Mouse (Mus musculus): ENCODE measurements around the gene Scyl1. TPM values are rescaled to one million over a fixed set of nuclear protein-coding genes. Genes with fewer than 3 reads are reported as not detected.

Scyl1 gene
- polyA plus RNA-seq, 1 experiment from 2014 or later = 66.9 TPM

DNA sequence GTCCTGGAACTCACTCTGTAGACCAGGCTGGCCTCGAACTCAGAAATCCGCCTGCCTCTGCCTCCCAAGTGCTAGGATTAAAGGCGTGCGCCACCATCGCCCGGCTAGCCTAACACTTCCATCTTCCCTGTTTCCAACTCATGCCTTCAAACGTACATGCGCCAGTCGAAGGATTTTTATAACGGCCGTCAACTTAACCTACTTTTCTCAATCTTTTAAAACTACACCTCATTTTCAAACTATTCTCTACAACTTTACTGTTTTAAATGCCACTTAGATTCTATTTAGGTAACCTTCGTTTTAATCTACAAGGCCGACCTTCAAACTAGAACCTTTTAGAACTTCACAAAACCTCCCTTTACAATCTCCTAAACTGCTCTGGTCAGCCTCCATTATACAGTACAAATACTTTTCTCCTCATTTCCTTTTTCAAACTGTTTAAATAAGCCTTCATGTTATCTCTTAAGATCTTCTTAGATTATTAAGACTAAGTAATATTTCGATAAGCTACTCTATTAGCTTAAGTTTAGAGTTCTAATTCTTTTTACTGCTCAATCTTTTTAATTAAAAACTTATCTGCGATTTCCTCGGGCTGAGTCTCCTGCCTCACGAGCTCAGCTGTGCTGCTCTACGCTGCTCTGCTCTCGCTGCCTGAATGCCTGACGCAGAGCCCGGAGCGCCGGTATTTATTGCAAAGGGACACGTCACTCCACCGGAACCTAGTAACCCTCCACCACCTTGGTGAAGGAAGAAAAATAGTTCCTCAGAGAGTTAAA is 31.0 kb upstream of the Scyl1 start:
- under 1% methylated on average over 25 of the region's 25 CpGs for WGBS
- Histone ChIP-seq H3K4me3 (peak overlapping the region; percentile 84), H3K27ac (replicated peaks) (peak overlapping the region; percentile 99), H3K9ac (replicated peaks) (peak overlapping the region; percentile 88), H3K9me3 (no peaks in the 10 kb centered on the region), H3K36me3 (peaks cover 13% of the 10 kb centered on the region; the same call in 1 of the 2 replicates), H3K27me3 (no peaks in the 10 kb centered on the region), H3K4me2 (replicated peaks) (peak overlapping the region; percentile 77), H3K4me1 (peaks cover 45% of the 10 kb centered on the region)
- peak; percentile 49; the same call in 1 of the 2 replicates for ATAC-seq (replicated peaks)

DNA sequence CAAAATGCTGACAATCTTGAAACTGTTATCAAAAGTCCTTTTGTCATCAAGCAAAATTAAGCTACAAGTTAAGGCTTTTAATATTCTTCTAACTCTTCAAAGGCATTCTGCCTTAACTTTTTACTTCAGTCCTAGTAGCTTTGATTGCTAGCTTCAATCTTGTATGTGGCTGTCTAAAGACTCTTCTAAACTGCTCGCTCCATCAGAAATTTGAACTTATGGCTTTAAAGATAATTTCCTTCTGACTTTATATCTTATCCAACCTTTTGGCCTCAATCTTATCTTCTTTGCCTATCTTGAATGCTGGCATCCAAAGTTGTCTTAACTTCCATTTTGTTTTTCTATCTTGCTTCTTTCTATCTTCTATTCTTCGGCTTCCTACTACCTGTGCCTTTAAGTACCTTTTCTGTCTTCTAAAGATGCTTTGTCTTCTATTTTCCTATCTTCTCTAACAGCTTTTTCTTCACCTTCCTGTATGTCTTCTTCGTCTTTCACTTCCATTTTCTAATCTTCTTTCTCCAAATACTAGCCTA is 30.3 kb upstream of the Scyl1 start:
- H3K9ac ChIP-seq (replicated peaks) = peak overlapping the region; percentile 88
- peak overlapping the region; percentile 84 for H3K4me3 ChIP-seq
- WGBS = 3% methylated on average over 3 of the region's 3 CpGs
- peaks cover 46% of the 10 kb centered on the region for H3K4me1 ChIP-seq
- ATAC-seq (replicated peaks) = no peak
- no peaks in the 10 kb centered on the region for H3K27me3 ChIP-seq
- peaks cover 19% of the 10 kb centered on the region for H3K36me3 ChIP-seq
- peak overlapping the region; percentile 77 for H3K4me2 ChIP-seq (replicated peaks)
- peak overlapping the region; percentile 99 for H3K27ac ChIP-seq (replicated peaks)
- H3K9me3 ChIP-seq = no peaks in the 10 kb centered on the region

DNA sequence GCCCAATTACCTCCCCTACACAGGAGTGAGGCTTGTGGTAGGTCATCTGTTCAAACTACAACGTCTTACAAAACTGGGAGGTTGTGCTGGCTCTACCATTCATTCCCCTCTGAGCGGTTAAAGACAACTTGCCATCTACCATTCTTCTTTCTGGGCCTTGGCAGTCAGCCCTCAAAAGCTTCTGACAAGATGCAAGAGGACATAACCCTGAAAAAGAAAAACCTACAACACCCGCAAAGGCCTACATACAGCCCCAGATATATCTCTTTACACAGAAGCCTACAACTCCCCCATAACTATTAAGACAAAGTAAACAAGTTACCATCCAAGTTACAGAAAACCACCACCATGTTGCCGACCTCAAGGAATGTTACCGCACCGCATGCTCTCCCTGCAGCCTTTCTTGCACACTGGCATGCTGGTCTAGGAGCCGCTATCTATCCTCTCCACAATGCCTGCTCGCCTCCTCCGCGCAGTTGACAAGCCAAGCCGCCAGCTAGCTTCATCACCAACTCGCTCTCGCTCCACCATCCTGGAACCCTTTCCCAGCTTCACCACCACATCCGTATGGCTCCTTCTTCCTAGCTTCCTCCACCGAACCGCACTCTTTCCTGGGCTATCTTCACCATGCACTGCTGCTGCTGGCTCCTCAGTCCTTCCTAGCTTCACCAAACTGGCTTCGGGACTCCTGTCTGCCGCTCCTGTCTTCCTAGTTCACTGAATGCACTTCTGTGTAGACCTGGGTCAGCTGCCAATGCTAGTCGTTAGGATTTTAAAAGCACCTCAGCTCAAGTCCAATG is 29.6 kb upstream of the Scyl1 start:
- WGBS = under 1% methylated on average over 19 of the region's 19 CpGs
- no peaks in the 10 kb centered on the region for H3K27me3 ChIP-seq
- H3K4me3 ChIP-seq = peak overlapping the region; percentile 84
- H3K9ac ChIP-seq (replicated peaks) = peak overlapping the region; percentile 88
- peak overlapping the region; percentile 99 for H3K27ac ChIP-seq (replicated peaks)
- H3K36me3 ChIP-seq = peaks cover 26% of the 10 kb centered on the region
- no peak for ATAC-seq (replicated peaks)
- peak overlapping the region; percentile 77 for H3K4me2 ChIP-seq (replicated peaks)
- no peaks in the 10 kb centered on the region for H3K9me3 ChIP-seq
- peaks cover 46% of the 10 kb centered on the region for H3K4me1 ChIP-seq

DNA sequence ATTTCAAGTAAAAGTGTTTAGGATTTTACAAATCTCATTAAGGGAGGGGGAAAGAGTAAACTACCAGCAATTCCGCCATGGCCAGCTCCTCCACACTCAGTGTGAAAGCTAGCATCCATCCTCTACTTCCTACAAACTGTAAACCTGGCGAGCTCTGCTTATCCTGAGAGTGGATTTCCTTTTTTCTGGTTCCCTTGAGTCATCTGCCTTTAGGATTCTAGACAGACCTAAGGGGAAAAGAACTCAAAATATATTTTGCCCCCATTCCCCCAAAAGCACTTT is 29.1 kb upstream of the Scyl1 start:
- WGBS = 0% methylated on average over 2 of the region's 2 CpGs
- H3K27me3 ChIP-seq = no peaks in the 10 kb centered on the region

DNA sequence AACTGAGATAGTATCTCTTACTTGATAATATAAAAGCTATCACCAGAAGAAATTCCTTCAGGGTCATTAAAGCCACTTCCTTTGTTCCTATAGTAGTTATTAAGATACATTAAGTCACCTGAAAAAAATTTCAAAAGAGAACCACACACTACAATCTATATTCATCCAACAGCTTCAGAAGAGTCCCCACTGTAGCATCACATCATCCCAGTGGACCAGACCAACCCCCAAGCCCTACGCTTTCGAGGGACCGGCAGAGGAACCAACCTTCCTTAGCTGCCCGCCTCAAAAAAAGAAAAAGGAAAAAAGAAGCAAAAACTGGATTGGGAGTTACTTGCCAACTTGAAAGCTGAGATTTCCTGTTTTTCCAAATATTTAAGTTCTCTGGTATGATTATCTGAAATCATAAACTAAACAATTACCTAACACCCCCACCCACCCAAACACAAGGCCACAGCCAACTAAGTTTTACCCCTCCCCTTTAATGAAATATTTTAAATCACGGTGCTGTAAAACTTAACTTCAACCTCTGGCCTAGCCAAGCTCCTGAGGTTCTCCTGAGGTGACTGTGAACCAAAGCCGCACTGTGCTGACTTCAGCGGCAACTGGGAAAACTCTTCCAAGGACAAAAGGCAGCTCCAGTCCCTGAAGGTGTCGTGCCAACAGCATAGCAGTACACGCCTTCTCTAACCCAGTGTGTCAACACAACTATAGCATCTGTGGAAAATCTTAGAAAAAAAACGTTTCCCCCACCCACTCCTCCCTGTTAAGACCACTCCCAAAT is 28.5 kb upstream of the Scyl1 start:
- H3K9ac ChIP-seq (replicated peaks) = peak overlapping the region; percentile 88
- H3K36me3 ChIP-seq = peaks cover 37% of the 10 kb centered on the region
- no peaks in the 10 kb centered on the region for H3K27me3 ChIP-seq
- H3K9me3 ChIP-seq = no peaks in the 10 kb centered on the region
- peaks cover 49% of the 10 kb centered on the region for H3K4me1 ChIP-seq
- peak overlapping the region; percentile 84 for H3K4me3 ChIP-seq
- H3K27ac ChIP-seq (replicated peaks) = peak overlapping the region; percentile 99
- H3K4me2 ChIP-seq (replicated peaks) = peak overlapping the region; percentile 77
- no peak for ATAC-seq (replicated peaks)
- WGBS = under 1% methylated on average over 10 of the region's 10 CpGs

More for the DNA sequence above, 29.1 kb upstream of the Scyl1 start:
- no peaks in the 10 kb centered on the region for H3K9me3 ChIP-seq
- peaks cover 48% of the 10 kb centered on the region for H3K4me1 ChIP-seq
- H3K9ac ChIP-seq (replicated peaks) = peak overlapping the region; percentile 88
- no peak for ATAC-seq (replicated peaks)
- H3K36me3 ChIP-seq = peaks cover 31% of the 10 kb centered on the region
- peak overlapping the region; percentile 84 for H3K4me3 ChIP-seq
- H3K27ac ChIP-seq (replicated peaks) = peak overlapping the region; percentile 99
- H3K4me2 ChIP-seq (replicated peaks) = peak overlapping the region; percentile 77

DNA sequence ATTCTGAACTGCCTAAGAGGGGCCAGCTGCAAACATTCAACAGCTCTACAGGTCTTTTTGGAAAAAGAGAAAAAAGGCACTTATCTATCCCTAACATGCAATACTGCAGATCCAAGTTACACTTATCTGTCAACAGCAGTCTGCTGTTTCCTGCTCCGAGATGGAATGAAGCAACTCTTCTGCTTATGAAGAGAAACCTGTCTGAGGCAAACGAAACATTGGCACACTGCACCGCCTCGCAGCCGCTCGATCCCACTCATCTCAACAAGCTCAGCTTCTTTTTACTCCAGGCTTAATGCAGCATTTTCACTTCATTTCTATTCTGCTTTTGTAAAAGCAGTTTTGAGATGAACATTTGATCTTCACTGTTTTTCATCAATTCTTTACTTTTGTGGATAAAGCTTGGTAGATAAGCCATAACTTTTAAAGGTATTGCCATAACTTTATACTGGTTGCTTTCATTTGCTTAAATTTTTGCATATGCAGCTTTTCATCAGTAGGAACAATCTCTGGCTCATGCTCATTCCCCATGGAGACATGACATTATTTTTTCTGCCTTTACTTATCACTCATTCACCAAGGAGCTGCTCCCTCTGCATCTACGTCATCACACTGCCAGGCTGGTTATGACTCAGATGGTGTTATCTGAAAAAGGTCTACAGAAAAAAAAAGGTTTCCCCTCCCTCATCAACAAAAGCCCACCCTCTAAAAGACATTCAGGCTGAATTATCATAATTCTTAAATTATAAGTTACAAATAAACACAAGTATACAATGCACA is 27.7 kb upstream of the Scyl1 start:
- Histone ChIP-seq H3K4me1 (peaks cover 43% of the 10 kb centered on the region), H3K4me2 (replicated peaks) (peak overlapping the region; percentile 77), H3K36me3 (peaks cover 38% of the 10 kb centered on the region), H3K9ac (replicated peaks) (peak overlapping the region; percentile 88), H3K27ac (replicated peaks) (peak overlapping the region; percentile 25; the same call in 1 of the 2 replicates), H3K27me3 (no peaks in the 10 kb centered on the region), H3K4me3 (peak overlapping the region; percentile 84), H3K9me3 (no peaks in the 10 kb centered on the region)
- ATAC-seq (replicated peaks) = no peak
- WGBS = 0% methylated on average over 7 of the region's 7 CpGs

DNA sequence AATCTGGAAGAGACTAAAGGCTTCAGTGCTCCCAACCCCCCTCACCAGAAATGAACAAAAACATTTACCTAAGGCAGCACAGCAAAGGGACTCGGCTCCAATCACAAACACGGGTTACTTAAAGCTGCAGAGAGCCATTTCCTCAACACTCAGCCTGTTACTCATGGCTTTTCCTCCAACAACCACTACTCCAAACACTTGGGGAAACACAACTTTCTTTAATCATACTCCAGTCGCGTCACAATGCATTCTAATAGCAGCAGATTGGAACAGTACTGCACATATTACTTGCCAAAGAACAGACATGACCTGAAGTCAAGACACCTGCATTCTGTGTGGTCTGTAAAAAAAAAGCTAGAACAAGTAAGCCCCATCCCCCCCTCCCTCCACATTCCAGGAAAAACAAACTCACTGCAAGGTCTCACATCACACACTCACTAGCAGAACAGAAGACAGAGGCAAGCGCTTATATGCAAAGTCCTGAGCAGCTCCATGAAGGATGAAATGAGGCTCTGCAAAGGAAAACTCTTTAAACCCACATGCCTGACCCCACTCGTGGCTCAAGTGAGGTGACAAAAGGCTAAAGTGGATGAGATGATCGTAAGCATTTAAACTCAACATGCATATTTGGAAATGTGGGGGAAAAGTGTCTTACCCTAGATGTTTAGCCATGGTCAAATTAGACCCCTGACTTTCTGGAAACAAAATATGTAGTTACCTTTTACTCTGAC is 26.3 kb upstream of the Scyl1 start:
- Histone ChIP-seq H3K27me3 (no peaks in the 10 kb centered on the region), H3K4me1 (peaks cover 39% of the 10 kb centered on the region), H3K27ac (replicated peaks) (peak overlapping the region; percentile 19), H3K9ac (replicated peaks) (peak overlapping the region; percentile 59), H3K4me3 (peak overlapping the region; percentile 84), H3K4me2 (replicated peaks) (peak overlapping the region; percentile 77), H3K9me3 (no peaks in the 10 kb centered on the region), H3K36me3 (peaks cover 38% of the 10 kb centered on the region)
- WGBS = 11% methylated on average over 7 of the region's 7 CpGs
- no peak for ATAC-seq (replicated peaks)

DNA sequence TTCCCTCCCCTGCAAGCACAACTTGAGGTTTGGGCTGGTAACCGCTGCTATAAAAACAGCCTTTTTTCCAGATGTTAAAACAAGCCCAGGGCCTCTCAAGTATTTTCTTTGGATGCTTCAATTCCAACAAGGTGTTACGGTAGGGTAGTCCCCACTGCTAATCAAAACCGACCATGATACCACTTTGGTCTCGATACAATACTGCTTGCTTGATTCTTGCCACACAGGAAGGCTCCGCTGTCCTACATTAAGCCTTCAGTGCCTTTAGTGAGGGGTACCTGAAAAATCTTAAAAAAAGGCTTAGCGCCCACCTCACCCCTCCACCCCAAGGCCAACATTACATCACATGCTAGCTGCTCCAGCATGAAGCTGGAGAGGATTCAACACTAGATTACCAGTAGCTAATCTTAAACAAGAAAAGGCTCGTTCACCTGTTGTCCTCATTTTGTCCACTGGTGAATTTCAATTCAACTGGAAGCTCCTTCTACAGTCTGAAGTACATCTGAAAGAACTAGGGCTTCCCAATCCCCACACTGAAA is 25.4 kb upstream of the Scyl1 start:
- Histone ChIP-seq H3K36me3 (peaks cover 38% of the 10 kb centered on the region), H3K9me3 (no peaks in the 10 kb centered on the region), H3K27ac (replicated peaks) (peak overlapping the region; percentile 22), H3K4me1 (peaks cover 39% of the 10 kb centered on the region), H3K27me3 (no peaks in the 10 kb centered on the region), H3K4me2 (replicated peaks) (peak overlapping the region; percentile 77), H3K4me3 (peak overlapping the region; percentile 84), H3K9ac (replicated peaks) (peak overlapping the region; percentile 59)
- no peak for ATAC-seq (replicated peaks)
- WGBS = 57% methylated on average over 7 of the region's 7 CpGs

DNA sequence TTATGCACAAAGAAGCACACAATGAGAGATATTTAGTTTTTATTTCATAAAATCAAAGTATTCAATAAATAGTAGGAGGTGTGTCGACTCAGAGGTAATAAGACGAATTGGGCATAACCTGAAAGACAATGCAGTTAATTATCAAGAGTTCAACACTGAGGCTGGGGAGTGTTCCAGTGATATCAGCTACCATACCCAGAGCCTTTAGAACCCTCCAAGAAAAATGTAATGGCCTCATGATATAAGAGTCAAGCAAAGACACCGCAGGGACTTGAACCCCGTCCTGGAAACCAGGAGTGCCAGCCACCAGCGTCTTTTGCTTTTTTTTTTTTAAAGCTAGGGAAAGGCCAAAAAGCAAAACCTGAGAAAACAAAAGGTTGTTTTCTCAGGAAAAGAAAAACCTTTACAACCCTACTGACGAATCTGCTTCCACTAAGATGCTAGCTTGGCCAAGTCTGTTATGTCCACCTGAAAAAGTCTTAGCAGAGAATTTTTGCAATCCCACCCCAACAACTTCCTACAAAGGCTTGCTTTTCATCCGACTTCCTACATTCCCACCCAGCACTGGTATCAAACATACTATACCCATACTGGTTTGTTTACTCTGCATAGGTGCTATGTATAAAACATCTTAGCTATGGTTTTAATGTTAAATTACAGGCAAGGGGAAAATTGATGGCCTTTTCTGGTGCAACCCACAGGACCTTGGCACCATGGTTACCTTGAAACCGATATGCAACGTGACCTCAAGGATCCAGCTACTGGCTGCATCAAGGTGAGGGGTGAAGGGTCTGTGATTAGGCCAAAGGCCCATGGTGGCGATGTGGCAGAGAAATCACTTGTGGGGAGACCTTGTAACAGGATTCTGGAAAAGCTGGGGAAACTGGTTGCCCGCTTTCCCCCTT is 24.7 kb upstream of the Scyl1 start:
- H3K27ac ChIP-seq (replicated peaks) = peak overlapping the region; percentile 53
- peak overlapping the region; percentile 84 for H3K4me3 ChIP-seq
- H3K4me2 ChIP-seq (replicated peaks) = peak overlapping the region; percentile 77
- H3K9me3 ChIP-seq = no peaks in the 10 kb centered on the region
- H3K27me3 ChIP-seq = no peaks in the 10 kb centered on the region
- 58% methylated on average over 11 of the region's 11 CpGs for WGBS
- no peak for ATAC-seq (replicated peaks)
- H3K36me3 ChIP-seq = peaks cover 38% of the 10 kb centered on the region
- H3K9ac ChIP-seq (replicated peaks) = peak overlapping the region; percentile 59
- peaks cover 39% of the 10 kb centered on the region for H3K4me1 ChIP-seq
